Mouse (Mus musculus) neural tube, embryonic 14.5 days (tissue): ENCODE measurements at regions not wholly inside any gene's neighbourhood (a gene's known extent, or its start where the extent isn't known, plus 50 kb on each side); places are given as distances from the start of the nearest gene placed in this dataset.
"Not testable (repeated sequence)": the region's sequence is repeated elsewhere in the genome, so short reads cannot be mapped to it uniquely, and the experiment has no call there.

Experiments used
- ATAC-seq: fragments of 200-750 bp; cut with Nextera tagmentation; 2 replicates; pipeline ENCODE4 v1.8.0; 2017; ENCODE audit warnings: low read depth, mild to moderate bottlenecking, moderate TSS enrichment, moderate library complexity
- H3K27ac ChIP-seq: fragments of 300-500 bp; sonication (generic); 2 replicates; pipeline ENCODE4 v1.5.1; 2014; ENCODE audit warnings: low read depth, mild to moderate bottlenecking, control low read depth, low read length, moderate library complexity, mixed read lengths
- H3K27me3 ChIP-seq: fragments of 300-500 bp; sonication (generic); 2 replicates; pipeline ENCODE4 v1.6.1; 2014; ENCODE audit warnings: low read length; ENCODE audit not compliant: control insufficient read depth, insufficient read depth
- H3K36me3 ChIP-seq: fragments of 300-500 bp; sonication (generic); 2 replicates; pipeline ENCODE4 v1.6.1; 2014; ENCODE audit warnings: low read length, mixed read lengths; ENCODE audit not compliant: control insufficient read depth, insufficient read depth
- H3K4me1 ChIP-seq: fragments of 300-500 bp; sonication (generic); 2 replicates; pipeline ENCODE4 v1.6.1; 2014; ENCODE audit warnings: low read length; ENCODE audit not compliant: control insufficient read depth, insufficient read depth
- H3K4me2 ChIP-seq: fragments of 300-500 bp; sonication (generic); 2 replicates; pipeline ENCODE4 v1.6.1; 2014; ENCODE audit warnings: mild to moderate bottlenecking, low read depth, low read length, control low read depth
- H3K4me3 ChIP-seq: fragments of 300-500 bp; sonication (generic); 2 replicates; pipeline ENCODE4 v1.5.1; 2014; ENCODE audit warnings: low read depth, low read length, control low read depth, mixed read lengths
- H3K9ac ChIP-seq: fragments of 300-500 bp; sonication (generic); replicated peaks from 2 replicates; pipeline ENCODE4 v1.6.1; 2014; ENCODE audit warnings: low read depth, mild to moderate bottlenecking, control low read depth, low read length, mixed read lengths
- H3K9me3 ChIP-seq: fragments of 300-500 bp; sonication (generic); 2 replicates; pipeline ENCODE4 v1.6.1; 2016; ENCODE audit warnings: low read length; ENCODE audit not compliant: control insufficient read depth
- WGBS: fragments of 180-500 bp; shearing (Covaris S2); extraction: QIAGEN DNeasy Blood & Tissue Kit; methylation state at CpG from one replicate; pipeline ENCODE4 v1.1.7; 2014; 5-methylcytosine and 5-hydroxymethylcytosine counted together

DNA sequence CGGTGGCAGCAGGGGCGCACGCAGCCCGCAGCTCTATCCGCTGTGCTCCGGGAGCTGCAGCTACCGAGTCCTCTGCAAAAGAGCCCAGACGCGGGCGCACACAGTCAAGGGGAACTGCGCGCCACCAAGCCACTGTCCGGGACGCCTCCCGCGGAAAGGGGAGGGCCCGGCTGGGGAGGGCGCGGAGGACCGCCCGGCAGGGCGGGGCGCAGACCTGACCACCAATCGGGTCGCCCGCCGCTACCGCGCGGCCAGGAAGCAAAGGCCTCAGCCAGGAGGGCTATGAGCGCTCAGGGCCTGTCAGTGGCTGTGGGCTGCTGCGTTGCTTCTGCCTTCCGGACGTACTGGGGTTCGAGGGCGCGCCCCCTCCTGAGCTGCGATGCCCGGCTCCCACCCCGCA is 1034.5 kb downstream of the Gm10330 start:
- not testable (repeated sequence) for H3K9me3 ChIP-seq, ATAC-seq

DNA sequence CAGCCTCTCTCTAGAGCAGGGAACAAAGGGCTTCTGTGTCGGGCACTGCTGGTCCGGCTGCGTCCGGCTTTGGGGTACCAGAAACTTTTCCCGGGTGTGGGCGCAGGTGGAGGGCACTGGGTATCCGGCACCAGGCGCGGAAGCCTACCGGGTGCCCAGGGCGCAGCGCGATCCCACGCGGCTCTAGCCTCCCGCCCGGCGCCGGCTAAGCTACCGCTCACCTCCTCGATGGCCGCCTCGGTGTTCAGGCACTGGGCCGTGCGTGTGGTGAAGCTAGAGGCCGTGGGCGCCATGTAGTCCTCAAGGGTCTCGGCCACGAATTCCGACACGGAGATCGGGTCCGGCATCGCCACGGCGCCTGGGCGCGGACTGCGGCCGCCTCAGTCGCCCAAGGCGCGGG is 1035.0 kb downstream of the Gm10330 start:
- H3K4me3 ChIP-seq, result peak overlapping the region; percentile 13; the same call in 1 of the 2 replicates
- WGBS, result 6% methylated on average over 23 of the region's 43 CpGs
- not testable (repeated sequence) for H3K27ac ChIP-seq, H3K9ac ChIP-seq, H3K4me2 ChIP-seq, H3K27me3 ChIP-seq, H3K36me3 ChIP-seq, ATAC-seq, H3K9me3 ChIP-seq, H3K4me1 ChIP-seq

More for the DNA sequence above, 1034.5 kb downstream of the Gm10330 start:
- H3K4me3 ChIP-seq, result peak overlapping the region; percentile 13; the same call in 1 of the 2 replicates
- not testable (repeated sequence) for H3K4me1 ChIP-seq, H3K27ac ChIP-seq, H3K9ac ChIP-seq, H3K27me3 ChIP-seq, H3K4me2 ChIP-seq, H3K36me3 ChIP-seq
- 10% methylated on average over 26 of the region's 40 CpGs for WGBS
